Mouse (Mus musculus): Measurements from ENCODE around the gene Tra2a. TPM values are rescaled to one million over a fixed set of nuclear protein-coding genes. Genes with fewer than 3 reads are reported as not detected.

The Tra2a gene
- total and polyA plus RNA-seq, 3 experiments = 85.2 to 108 TPM; not detected in 1

DNA sequence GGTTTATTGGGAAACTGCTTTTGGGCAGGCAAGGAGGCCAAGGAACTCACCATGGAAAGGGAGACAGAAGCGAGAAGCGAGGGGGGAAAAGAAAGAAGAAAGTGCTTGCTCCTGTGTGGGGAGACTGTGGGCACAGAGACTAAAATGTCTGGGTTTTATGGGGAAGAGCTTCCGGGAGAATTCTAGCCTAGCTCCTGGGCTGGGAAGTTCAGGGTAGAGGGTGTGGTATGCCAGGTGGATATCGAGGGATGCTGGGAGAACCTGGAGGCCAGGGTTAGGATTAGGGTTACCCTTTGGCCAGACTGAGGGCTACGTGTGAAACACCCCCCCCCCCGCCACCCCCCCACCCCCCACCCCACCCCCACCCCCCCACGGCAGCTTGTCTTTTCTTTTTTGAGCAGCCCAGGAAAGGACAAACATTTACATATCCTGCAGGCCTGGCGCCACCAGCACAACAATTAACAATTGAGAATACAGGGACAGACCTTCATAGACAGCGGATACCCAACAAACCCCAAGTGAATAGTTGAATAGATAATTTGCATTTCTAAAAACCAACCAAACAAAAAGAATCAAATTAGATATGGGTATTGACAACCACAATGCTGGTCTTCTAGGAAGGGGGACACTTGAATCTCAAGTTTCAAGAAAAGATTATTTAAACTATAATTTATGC, 10.7 kb upstream of the Tra2a start:
- no peak for DNase-seq (ENCODE audit: low read depth, low spot score)
- H3K27ac ChIP-seq (ENCODE audit: control insufficient read depth, low read depth, low read length) = no peak overlapping the region
- H3K27me3 ChIP-seq (ENCODE audit: control insufficient read depth in 1 of 2, insufficient read depth in 2 of 2, low read length in 2 of 2) = no peaks in the 10 kb centered on the region; a peak in 1 of 4 replicates
- no peak overlapping the region for H3K4me3 ChIP-seq (ENCODE audit: control insufficient read depth in 1 of 2, insufficient read depth in 1 of 2, low read depth in 2 of 2, low read length in 2 of 2)
- H3K36me3 ChIP-seq (ENCODE audit: control insufficient read depth in 1 of 2, insufficient read depth in 2 of 2, low read length in 2 of 2) = no peaks in the 10 kb centered on the region
- no peaks in the 10 kb centered on the region for H3K79me2 ChIP-seq (ENCODE audit: control insufficient read depth, insufficient read depth, low read length, poor library complexity)
- H3K4me1 ChIP-seq (ENCODE audit: control insufficient read depth in 1 of 2, insufficient read depth in 2 of 2, low read length in 2 of 2) = no peaks in the 10 kb centered on the region; a peak in 1 of 4 replicates
- no peak overlapping the region for H3K9ac ChIP-seq (ENCODE audit: control insufficient read depth, low read depth, low read length, poor library complexity, severe bottlenecking)
- no peak for TF ChIP-seq BHLHE40 (IDR thresholded peaks at IDR 0.05; ENCODE audit: borderline replicate concordance, low read depth, low read length)
- no peak for TF ChIP-seq MYC (IDR thresholded peaks at IDR 0.05; ENCODE audit: low read depth, low read length)
- no peak for TF ChIP-seq POLR2AphosphoS5 (IDR thresholded peaks at IDR 0.05; ENCODE audit: borderline replicate concordance, low read depth, low read length)
- no peak for TF ChIP-seq JUND (IDR thresholded peaks at IDR 0.05; ENCODE audit: low read depth, low read length)
- TF ChIP-seq NRF1 (IDR thresholded peaks at IDR 0.05; ENCODE audit: insufficient read depth, low read depth, low read length, poor library complexity, severe bottlenecking) = no peak
- no peaks in the 10 kb centered on the region for H3K9me3 ChIP-seq (replicated peaks; ENCODE audit: insufficient read depth, low read length)

DNA sequence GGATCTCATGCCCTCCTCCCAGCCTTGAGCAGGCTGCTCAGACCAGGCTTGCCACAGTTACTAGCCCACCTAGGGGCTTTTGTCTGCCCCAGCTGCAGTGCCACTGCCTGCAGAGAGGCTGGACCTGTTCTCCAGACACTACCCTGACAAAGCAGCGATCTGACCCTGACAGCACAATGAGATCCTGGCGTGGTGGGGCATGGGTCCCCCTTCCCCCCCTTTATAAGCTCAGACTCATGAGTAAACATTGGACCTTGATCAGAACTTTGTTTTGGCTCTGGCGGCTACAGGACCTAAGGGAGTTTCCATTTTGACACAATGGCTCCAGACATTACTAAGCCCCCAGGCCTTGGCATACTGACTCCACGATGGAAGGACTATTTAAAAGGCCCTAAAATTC, 10.1 kb upstream of the Tra2a start:
- no peak overlapping the region for H3K9ac ChIP-seq (ENCODE audit: control insufficient read depth, low read depth, low read length, poor library complexity, severe bottlenecking)
- H3K9me3 ChIP-seq (replicated peaks; ENCODE audit: insufficient read depth, low read length) = no peaks in the 10 kb centered on the region
- no peaks in the 10 kb centered on the region; a peak in 1 of 4 replicates for H3K4me1 ChIP-seq (ENCODE audit: control insufficient read depth in 1 of 2, insufficient read depth in 2 of 2, low read length in 2 of 2)
- H3K79me2 ChIP-seq (ENCODE audit: control insufficient read depth, insufficient read depth, low read length, poor library complexity) = no peaks in the 10 kb centered on the region
- TF ChIP-seq ZNF384 (IDR thresholded peaks at IDR 0.05; ENCODE audit: low read depth, low read length) (no peak), KAT2A (conservative IDR thresholded peaks at IDR 0.05; ENCODE audit: low read depth, low read length) (no peak)
- no peak for DNase-seq (ENCODE audit: low read depth, low spot score)
- no peaks in the 10 kb centered on the region for H3K36me3 ChIP-seq (ENCODE audit: control insufficient read depth in 1 of 2, insufficient read depth in 2 of 2, low read length in 2 of 2)
- no peaks in the 10 kb centered on the region; a peak in 1 of 4 replicates for H3K27me3 ChIP-seq (ENCODE audit: control insufficient read depth in 1 of 2, insufficient read depth in 2 of 2, low read length in 2 of 2)
- H3K27ac ChIP-seq (ENCODE audit: control insufficient read depth, low read depth, low read length) = no peak overlapping the region
- no peak overlapping the region for H3K4me3 ChIP-seq (ENCODE audit: control insufficient read depth in 1 of 2, insufficient read depth in 1 of 2, low read depth in 2 of 2, low read length in 2 of 2)

DNA sequence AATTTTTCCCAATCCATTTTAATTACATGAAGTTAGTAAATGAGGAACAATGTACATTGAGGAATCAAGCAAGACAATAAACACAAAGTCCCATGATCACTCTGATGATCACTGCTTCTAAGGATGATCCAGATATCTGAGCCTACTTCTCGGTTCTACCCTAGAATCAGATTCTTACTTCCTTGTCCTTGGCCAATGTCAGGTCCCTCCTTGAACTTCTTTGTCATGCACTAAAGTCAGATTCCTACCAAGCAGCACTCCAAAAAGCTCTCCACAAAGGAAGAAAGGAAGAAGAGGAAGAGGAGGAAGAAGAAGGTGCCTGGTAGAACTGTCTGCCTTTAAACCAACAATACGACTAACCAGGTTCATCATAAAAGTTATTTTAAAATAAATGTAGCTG, 9.0 kb upstream of the Tra2a start:
- Histone ChIP-seq H3K36me3 (ENCODE audit: control insufficient read depth in 1 of 2, insufficient read depth in 2 of 2, low read length in 2 of 2) (no peaks in the 10 kb centered on the region), H3K79me2 (ENCODE audit: control insufficient read depth, insufficient read depth, low read length, poor library complexity) (no peaks in the 10 kb centered on the region), H3K27me3 (ENCODE audit: control insufficient read depth in 1 of 2, insufficient read depth in 2 of 2, low read length in 2 of 2) (no peaks in the 10 kb centered on the region; a peak in 1 of 4 replicates), H3K4me3 (ENCODE audit: control insufficient read depth in 1 of 2, insufficient read depth in 1 of 2, low read depth in 2 of 2, low read length in 2 of 2) (no peak overlapping the region), H3K27ac (ENCODE audit: control insufficient read depth, low read depth, low read length) (no peak overlapping the region), H3K9ac (ENCODE audit: control insufficient read depth, low read depth, low read length, poor library complexity, severe bottlenecking) (no peak overlapping the region), H3K4me1 (ENCODE audit: control insufficient read depth in 1 of 2, insufficient read depth in 2 of 2, low read length in 2 of 2) (no peaks in the 10 kb centered on the region; a peak in 1 of 4 replicates), H3K9me3 (replicated peaks; ENCODE audit: insufficient read depth, low read length) (no peaks in the 10 kb centered on the region)
- TF ChIP-seq ZC3H11A (IDR thresholded peaks at IDR 0.05; ENCODE audit: low read depth, low read length) (no peak), MYB (IDR thresholded peaks at IDR 0.05; ENCODE audit: low read depth, low read length) (no peak), USF1 (IDR thresholded peaks at IDR 0.05; ENCODE audit: low read depth, low read length) (no peak), MAX (IDR thresholded peaks at IDR 0.05; ENCODE audit: low read length) (no peak), GATA1 (IDR thresholded peaks at IDR 0.05; ENCODE audit: low read depth, low read length) (no peak), USF2 (IDR thresholded peaks at IDR 0.05; ENCODE audit: borderline replicate concordance in 1 of 2, insufficient read depth in 1 of 2, low read depth in 1 of 2, low read length in 2 of 2) (no peak), MYC (IDR thresholded peaks at IDR 0.05; ENCODE audit: low read depth, low read length) (no peak), MXI1 (IDR thresholded peaks at IDR 0.05; ENCODE audit: low read depth, low read length) (no peak), ETS1 (IDR thresholded peaks at IDR 0.05; ENCODE audit: low read depth, low read length) (no peak)
- no peak for DNase-seq (ENCODE audit: low read depth, low spot score)
